Mouse (Mus musculus): ENCODE results near the gene Nts.
"Not testable (repeated sequence)": the region's sequence is repeated elsewhere in the genome, so short reads cannot be mapped to it uniquely, and the experiment has no call there.

Gene Nts

GRCm38 (mm10) chr10:102490386-102490785 is at the start of gene Nts:
Gene Nts, minus strand, starts transcription at chr10:102490486.
- no peak for DNase-seq (ENCODE audit: low spot score in 2 of 2)

DNA sequence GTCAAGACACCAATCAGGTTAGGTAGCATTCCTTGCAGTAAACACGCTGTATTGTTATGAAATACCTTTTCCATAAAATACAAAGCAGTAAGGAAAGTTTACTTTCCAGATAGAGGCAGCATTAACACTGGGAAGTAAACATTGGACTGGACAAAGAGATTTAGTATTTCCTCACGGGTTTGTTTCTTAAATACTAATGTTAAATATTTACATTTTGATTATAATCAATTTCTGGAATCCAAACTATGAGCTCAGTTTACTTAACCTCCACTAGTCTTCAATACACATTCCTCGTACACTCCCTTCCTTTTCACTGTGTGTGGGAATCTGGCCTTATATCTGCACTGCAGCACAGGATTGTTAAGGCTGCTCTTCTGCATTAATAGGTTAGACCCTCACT is 37.6 kb upstream of the Nts start:
- DNase-seq (ENCODE audit: low spot score in 2 of 2) = no peak

GRCm38 (mm10) chr10:102514159-102514558 is 23.9 kb upstream of the Nts start:
- no peak for DNase-seq (ENCODE audit: low spot score in 2 of 2)

DNA sequence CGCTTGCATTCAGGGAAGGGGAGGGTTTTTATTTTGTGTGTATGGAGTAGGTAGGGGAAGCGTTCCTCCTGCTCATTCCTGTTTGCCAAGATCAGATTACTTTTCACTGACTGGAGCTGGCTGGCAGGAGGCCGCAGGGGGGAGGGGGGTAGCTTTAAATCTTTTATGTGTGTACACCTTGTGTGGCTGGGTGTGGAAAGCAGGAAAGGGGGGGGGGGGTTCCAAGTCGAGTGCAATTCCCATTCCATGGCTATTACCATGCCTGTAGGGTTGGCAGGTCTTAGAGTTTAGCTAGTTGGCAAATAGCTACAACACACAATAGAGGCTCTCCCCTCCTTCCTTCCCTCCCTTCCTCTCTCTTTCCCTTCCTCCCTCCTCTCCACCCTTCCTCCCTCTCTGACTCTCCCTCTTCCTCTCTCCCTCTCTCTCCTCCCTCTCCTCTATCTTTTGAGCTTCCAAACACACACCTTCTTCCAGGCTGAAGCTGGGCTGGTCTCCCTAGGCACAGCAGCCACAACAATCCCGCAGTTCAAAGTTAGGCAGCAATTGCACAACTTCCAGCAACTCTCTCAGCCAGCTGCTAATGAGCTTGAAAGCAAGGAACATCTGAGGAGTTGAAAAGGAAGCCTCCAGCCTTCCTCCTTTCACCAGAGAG is 21.6 kb upstream of the Nts start, which contains the start of gene Rassf9:
Gene Rassf9 (plus strand): TSS at position 416 of the 655 bp plus-strand sequence.
- peak; percentile 11 for DNase-seq (ENCODE audit: low spot score in 2 of 2)

GRCm38 (mm10) chr10:102511461-102511806 is 21.1 kb upstream of the Nts start:
- no peak for DNase-seq (ENCODE audit: low spot score in 2 of 2)

GRCm38 (mm10) chr10:102507386-102507785 is 17.1 kb upstream of the Nts start:
- DNase-seq (ENCODE audit: low spot score in 2 of 2) = no peak

- DNase-seq (ENCODE audit: low spot score in 2 of 2) = peak in 1 of 2 experiments; percentile 2
Observed at GRCm38 (mm10) chr10:102498754-102499153, 8.5 kb upstream of the Nts start.

DNA sequence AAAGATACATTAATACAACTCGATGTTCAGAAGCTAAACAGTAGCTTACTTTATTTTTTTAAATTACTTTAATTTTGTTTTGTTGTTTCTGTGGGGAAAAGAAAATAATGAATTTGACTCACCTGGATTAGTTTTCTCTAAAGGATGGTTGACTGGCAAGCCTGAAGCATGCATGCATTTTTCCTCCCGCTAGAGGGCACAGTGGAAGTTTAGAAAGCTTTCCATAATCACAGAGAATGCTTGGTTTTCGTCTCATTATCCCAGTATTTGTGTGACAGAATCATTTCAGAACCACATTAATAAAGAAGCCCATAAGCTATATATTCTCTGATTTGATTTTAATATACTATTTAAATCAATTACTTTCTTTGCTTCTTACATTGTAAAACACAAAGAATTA is 1.5 kb upstream of the Nts start:
- peak in 1 of 2 experiments; percentile 28 for DNase-seq (ENCODE audit: low spot score in 2 of 2)

DNA sequence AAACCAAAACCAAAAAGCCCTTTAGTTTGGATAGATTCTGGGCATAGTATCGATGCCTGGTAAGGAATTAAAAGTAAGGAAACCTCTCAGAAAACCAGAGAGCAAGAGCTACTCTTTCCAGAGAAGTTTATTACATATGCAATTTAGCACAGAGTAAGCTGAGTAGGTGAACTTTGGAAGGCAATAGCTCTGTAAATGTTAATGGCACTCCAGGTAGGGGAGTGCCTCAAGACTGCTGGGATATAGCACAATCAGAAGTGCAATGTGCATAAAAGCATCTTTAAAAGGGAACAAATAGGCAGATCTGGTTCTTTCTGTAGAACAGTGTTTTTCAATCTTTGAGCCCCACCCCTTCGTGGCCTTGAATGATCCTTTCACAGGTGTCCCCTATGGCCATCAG is 20.9 kb downstream of the Nts start:
- no peak for DNase-seq (ENCODE audit: low spot score in 2 of 2)

DNA sequence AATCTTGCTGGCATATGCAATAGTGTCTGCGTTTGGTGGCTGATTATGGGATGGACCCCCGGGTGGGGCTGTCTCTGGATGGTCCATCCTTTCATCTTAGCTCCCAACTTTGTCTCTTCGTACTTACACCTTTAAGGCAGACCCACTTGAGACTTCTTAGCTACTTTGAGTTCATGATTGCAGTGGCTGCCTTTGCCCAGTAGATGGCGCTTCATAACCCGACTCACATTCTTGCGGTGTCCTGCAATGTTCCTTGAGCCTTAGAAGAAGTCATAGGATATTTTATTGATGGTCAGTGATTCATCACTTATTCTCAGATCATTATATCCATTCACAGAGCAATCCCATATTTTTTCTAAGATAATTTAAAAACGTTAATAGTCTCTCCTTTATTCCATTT is 38.5 kb downstream of the Nts start:
- no peak for DNase-seq (ENCODE audit: low spot score in 2 of 2)

GRCm38 (mm10) chr10:102449449-102449848 is 40.8 kb downstream of the Nts start:
- DNase-seq (ENCODE audit: low spot score in 2 of 2) = no peak

DNA sequence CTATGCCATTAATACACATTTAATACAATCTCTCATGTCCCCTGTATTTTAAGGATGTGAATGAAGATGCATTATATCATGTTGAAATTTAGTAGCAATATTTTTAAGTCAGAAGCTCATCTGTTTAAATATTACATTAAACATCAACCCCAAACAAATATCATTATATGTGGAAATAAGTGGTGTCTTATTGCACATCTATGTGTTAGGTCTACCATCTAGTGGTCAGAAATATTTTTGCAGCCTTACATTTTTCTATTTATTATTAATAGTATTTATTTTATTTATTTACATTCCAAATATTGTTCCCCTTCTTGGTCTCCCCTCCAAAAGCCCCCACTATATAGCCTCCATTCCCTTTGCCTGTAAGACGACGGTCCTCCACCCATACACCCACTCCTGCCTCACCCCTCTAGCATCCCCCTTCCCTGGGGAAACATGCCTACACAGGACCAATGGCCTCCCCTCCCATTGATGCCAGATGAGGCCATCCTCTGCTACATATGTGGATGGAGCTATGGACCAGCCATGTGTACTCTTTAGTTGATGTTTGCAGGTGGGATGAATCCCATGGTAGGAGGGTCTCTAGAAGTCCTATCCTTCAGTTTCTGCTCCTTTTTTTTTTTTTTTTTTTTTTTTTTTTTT is 45.3 kb downstream of the Nts start:
- DNase-seq (ENCODE audit: low spot score in 2 of 2) = no peak

DNA sequence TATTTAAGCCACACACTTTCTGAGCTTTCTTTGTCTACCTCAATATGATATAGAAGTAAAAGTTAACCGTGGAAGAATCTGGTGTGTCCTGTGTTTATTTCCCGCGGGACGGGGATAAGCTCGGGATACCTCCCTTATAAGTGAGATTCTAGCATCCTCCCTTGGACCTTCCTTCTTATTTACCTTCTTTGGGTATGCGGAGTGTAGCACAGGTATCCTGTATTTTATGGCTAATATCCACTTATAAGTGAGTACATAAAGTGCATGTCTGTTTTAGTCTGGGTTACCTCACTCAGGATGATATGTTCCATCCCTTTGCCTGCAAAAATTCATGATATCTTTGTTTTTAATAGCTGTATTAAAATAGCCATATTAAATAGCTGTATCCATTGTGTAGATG is 54.8 kb downstream of the Nts start:
- not testable (repeated sequence) for DNase-seq (ENCODE audit: low spot score in 2 of 2)

DNA sequence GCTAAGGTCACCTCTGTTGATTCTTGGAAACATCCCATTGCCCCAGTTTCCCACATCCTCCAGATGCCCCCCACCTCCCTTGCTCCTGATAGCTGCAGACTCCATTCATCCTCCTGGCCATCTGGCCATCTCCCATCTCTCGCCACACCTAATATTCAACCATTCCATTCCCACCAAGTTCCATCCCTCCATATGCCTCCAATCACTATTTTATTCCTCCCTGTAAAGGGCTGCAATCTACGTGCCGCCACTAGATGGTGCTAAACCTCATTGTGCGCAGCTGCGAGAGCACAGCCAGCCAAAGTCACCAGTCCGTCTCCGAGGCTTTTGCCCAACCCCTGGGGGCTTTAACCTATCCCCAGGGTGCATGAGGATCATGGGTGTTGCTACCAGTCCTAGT is 55.2 kb downstream of the Nts start:
- peak in 1 of 2 experiments; percentile 18 for DNase-seq (ENCODE audit: low spot score in 2 of 2)
